Mouse (Mus musculus) cerebellum, adult 2 months (tissue): ENCODE measurements around the gene Sccpdh. TPM values are rescaled to one million over a fixed set of nuclear protein-coding genes. Genes with fewer than 3 reads are reported as not detected.
"Not testable (repeated sequence)": the region's sequence is repeated elsewhere in the genome, so short reads cannot be mapped to it uniquely, and the experiment has no call there.

Experiments
- DNase-seq, 2 experiments: peaks; one replicate each; pipeline ENCODE4 v3.0.0; 2021
- H3K27ac ChIP-seq: fragments of 200-500 bp; 2 replicates; pipeline ENCODE4 v1.5.1; 2012; ENCODE audit warnings: low read length, control low read depth, inconsistent platforms; ENCODE audit not compliant: insufficient read depth
- H3K27me3 ChIP-seq: fragments of 200-500 bp; 2 replicates; pipeline ENCODE4 v1.6.1; 2012; ENCODE audit warnings: inconsistent platforms, mild to moderate bottlenecking, low read length, moderate library complexity; ENCODE audit not compliant: control insufficient read depth, insufficient read depth
- H3K4me1 ChIP-seq: fragments of 200-500 bp; 2 replicates; pipeline ENCODE4 v1.6.1; 2011; ENCODE audit warnings: low read length; ENCODE audit not compliant: control insufficient read depth, insufficient read depth
- H3K4me3 ChIP-seq: fragments of 200-500 bp; replicated peaks from 2 replicates; pipeline ENCODE3; 2011; ENCODE audit warnings: mild to moderate bottlenecking, low read depth, low read length, control low read depth; ENCODE audit not compliant: insufficient read depth
- CTCF ChIP-seq: fragments of 200-500 bp; IDR thresholded peaks from 2 replicates; pipeline ENCODE4 v1.5.1; 2011; ENCODE audit warnings: low read depth, mild to moderate bottlenecking, control low read depth, low read length, moderate library complexity, borderline replicate concordance; ENCODE audit not compliant: insufficient read depth
- POLR2A ChIP-seq: fragments of 200-500 bp; IDR thresholded peaks from 2 replicates; pipeline ENCODE4 v1.6.1; 2011; ENCODE audit warnings: low read length, control low read depth, borderline replicate concordance; ENCODE audit not compliant: insufficient read depth
- WGBS: fragments of 180-500 bp; shearing (Covaris S2); methylation state at CpG from one replicate; pipeline ENCODE4 v1.1.7; 2018; 5-methylcytosine and 5-hydroxymethylcytosine counted together
- polyA plus RNA-seq: library from polyadenylated mRNA; depleted of rRNA; stranded (reverse); fragments of >200 nt; gene quantifications from 2 replicates; pipeline ENCODE4 v1.2.3, GENCODE M21; 2012

Sccpdh gene
- polyA plus RNA-seq, 1 experiment: 140 TPM

DNA sequence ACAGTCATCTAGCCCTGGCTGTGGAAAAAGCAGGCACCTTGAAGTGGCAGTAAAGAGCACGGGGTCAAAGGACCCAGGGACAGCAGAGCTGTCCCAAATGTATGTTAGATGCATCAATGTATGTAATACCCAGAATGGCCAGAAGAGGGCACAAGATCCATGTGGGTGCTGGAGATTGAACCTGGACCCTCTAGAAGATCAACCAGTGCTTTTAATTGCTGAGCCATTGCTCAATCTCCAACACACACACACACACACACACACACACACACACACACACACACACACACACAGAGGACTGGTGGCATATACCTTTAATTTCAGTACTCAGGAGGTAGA is 34.6 kb upstream of the Sccpdh start:
- Histone ChIP-seq H3K4me1 (peaks cover 2% of the 10 kb centered on the region; the same call in 1 of the 2 replicates), H3K4me3 (no peak overlapping the region), H3K27me3 (no peaks in the 10 kb centered on the region), H3K27ac (no peak overlapping the region)
- TF ChIP-seq POLR2A (no peak), CTCF (peak; percentile 40)
- no peak for DNase-seq
- 37% methylated on average over 1 of the region's 1 CpGs for WGBS

GRCm38 (mm10) chr1:179634159-179634558 is 33.9 kb upstream of the Sccpdh start:
- TF ChIP-seq POLR2A: no peak
- no peak for TF ChIP-seq CTCF
- no peak for DNase-seq

DNA sequence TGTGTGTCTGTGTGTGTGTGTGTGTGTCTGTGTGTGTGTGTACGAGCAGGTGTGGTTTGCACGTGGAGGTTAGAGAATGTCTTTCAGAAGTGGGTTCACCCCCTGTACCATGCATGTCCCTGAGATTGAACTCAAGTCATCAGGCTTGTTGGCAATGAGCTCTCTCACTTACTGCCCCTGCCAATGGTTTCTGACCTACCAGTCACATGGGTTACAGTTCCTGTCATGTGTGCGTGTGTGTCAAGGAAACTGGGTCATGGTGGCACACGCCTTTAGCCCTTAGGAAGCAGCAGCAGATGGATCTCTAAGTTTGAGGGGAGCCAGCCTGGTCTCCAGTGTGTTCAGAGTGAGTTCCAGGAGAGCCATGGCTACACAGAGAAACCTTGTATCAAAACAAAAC is 25.3 kb upstream of the Sccpdh start:
- no peaks in the 10 kb centered on the region for H3K27me3 ChIP-seq
- H3K4me3 ChIP-seq: no peak overlapping the region
- DNase-seq: no peak
- no peak for TF ChIP-seq POLR2A
- no peak for TF ChIP-seq CTCF
- WGBS: 67% methylated on average over 4 of the region's 4 CpGs
- H3K27ac ChIP-seq: no peak overlapping the region
- no peaks in the 10 kb centered on the region; the same call in 1 of the 2 replicates for H3K4me1 ChIP-seq

More at GRCm38 (mm10) chr1:179634159-179634558, 33.9 kb upstream of the Sccpdh start:
- Histone ChIP-seq H3K4me3 (no peak overlapping the region), H3K27ac (no peak overlapping the region), H3K4me1 (peaks cover 2% of the 10 kb centered on the region; the same call in 1 of the 2 replicates), H3K27me3 (no peaks in the 10 kb centered on the region)
- WGBS: 87% methylated on average over 3 of the region's 3 CpGs

GRCm38 (mm10) chr1:179644151-179644550 is 23.9 kb upstream of the Sccpdh start:
- Histone ChIP-seq H3K27ac (no peak overlapping the region), H3K27me3 (no peaks in the 10 kb centered on the region), H3K4me3 (no peak overlapping the region), H3K4me1 (no peaks in the 10 kb centered on the region; the same call in 1 of the 2 replicates)
- TF ChIP-seq POLR2A (no peak), CTCF (no peak)
- DNase-seq: peak in 1 of 2 experiments; percentile 23
- 23% methylated on average over 3 of the region's 3 CpGs for WGBS

DNA sequence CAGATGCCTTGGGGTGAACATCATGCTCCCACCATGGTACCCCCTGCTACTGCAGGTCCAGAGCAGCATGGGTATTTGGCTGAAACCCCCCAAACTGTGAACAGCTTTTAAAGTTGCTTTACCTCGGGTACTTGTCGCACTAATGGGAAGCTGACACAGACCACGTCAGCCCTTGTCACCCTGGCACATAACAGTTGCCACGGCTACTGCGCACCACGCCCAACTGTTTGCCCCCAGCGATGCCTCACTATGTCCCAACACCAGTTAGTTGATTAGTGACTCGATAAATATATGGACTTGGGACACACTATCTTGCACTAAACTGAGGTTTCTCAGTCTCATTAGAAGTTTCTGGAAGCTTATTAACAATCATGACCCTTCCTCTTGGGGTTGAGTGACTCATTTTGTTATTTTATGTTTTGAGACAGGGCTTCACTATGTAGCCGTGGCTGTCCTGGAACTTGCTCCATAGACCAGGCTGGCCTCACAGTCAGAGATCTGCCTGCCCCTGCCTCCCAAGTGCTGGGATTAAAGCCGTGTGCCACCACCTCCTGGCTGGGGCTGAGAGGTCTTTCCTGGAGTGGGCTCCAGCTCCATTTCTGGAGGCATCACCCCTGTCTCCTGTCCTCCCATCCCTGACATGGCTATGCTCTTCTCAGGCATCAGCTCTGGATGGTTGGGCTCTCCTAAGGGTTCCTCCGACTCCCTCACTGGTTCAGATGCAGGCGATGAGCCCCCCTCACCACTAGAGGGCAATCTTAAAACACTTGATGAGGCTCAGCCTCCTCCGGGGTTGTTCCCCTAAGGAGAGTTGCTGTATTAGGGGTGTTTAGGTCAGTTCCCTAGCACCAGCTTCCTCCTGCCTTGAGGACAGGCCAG is 22.7 kb upstream of the Sccpdh start:
- WGBS: 51% methylated on average over 13 of the region's 13 CpGs
- TF ChIP-seq CTCF (peak; percentile 83), POLR2A (no peak)

GRCm38 (mm10) chr1:179645980-179646268 is 22.1 kb upstream of the Sccpdh start:
- no peaks in the 10 kb centered on the region; the same call in 1 of the 2 replicates for H3K4me1 ChIP-seq
- no peak for DNase-seq
- TF ChIP-seq CTCF (no peak), POLR2A (no peak)
- H3K4me3 ChIP-seq: peak overlapping the region; percentile 53
- no peak overlapping the region for H3K27ac ChIP-seq
- 27% methylated on average over 4 of the region's 4 CpGs for WGBS
- H3K27me3 ChIP-seq: no peaks in the 10 kb centered on the region

More for the DNA sequence above, 22.7 kb upstream of the Sccpdh start:
- no peak overlapping the region for H3K27ac ChIP-seq
- H3K27me3 ChIP-seq: no peaks in the 10 kb centered on the region
- peak overlapping the region; percentile 53 for H3K4me3 ChIP-seq
- DNase-seq: peak; percentile 83 to 86
- H3K4me1 ChIP-seq: no peaks in the 10 kb centered on the region; the same call in 1 of the 2 replicates

- H3K4me1 ChIP-seq, H3K27ac ChIP-seq, DNase-seq, H3K27me3 ChIP-seq, H3K4me3 ChIP-seq: not testable (repeated sequence)
- 83% methylated on average over 4 of the region's 5 CpGs for WGBS
These were observed 19.3 kb upstream of the Sccpdh start for GRCm38 (mm10) chr1:179648678-179649077.

GRCm38 (mm10) chr1:179649324-179649723 is 18.7 kb upstream of the Sccpdh start:
- Histone ChIP-seq H3K4me3 (no peak overlapping the region), H3K4me1 (no peaks in the 10 kb centered on the region), H3K27me3 (no peaks in the 10 kb centered on the region), H3K27ac (no peak overlapping the region)
- no peak for DNase-seq
- TF ChIP-seq CTCF: no peak
- no peak for TF ChIP-seq POLR2A
- 86% methylated on average over 3 of the region's 3 CpGs for WGBS
